Mouse (Mus musculus) lung, adult 2 months (tissue): ENCODE measurements around the gene Lect2.

Experiments
- CTCF ChIP-seq: fragments of 200-500 bp; IDR thresholded peaks from 2 replicates; pipeline ENCODE4 v1.5.1; 2011; ENCODE audit warnings: mild to moderate bottlenecking, low read length, control low read depth; ENCODE audit not compliant: insufficient read depth
- POLR2A ChIP-seq: fragments of 200-500 bp; IDR thresholded peaks from 2 replicates; pipeline ENCODE4 v1.6.1; 2011; ENCODE audit warnings: low read depth, mild to moderate bottlenecking, control low read depth, low read length, borderline replicate concordance; ENCODE audit errors: extremely low read depth

GRCm38 (mm10) chr13:56554409-56554808 lies 6.1 kb upstream of the Lect2 start:
- TF ChIP-seq POLR2A (no peak), CTCF (no peak)
